Mouse (Mus musculus): ENCODE data around the gene Olfm2. TPM values are rescaled to one million over a fixed set of nuclear protein-coding genes. Genes with fewer than 3 reads are reported as not detected.

The Olfm2 gene
- polyA plus RNA-seq, 1 experiment from 2014 or later, result not detected

GRCm38 (mm10) chr9:20731797-20732196, 14.4 kb downstream of the Olfm2 start:
- 68% methylated on average over 4 of the region's 4 CpGs for WGBS (ENCODE audit: missing documents)
- Histone ChIP-seq H3K36me3 (ENCODE audit: inconsistent target) (no peaks in the 10 kb centered on the region), H3K4me3 (ENCODE audit: inconsistent target) (no peak overlapping the region), H3K27ac (no peak overlapping the region), H3K79me2 (ENCODE audit: inconsistent target) (no peaks in the 10 kb centered on the region)

- Histone ChIP-seq H3K36me3 (ENCODE audit: inconsistent target) (no peaks in the 10 kb centered on the region), H3K27ac (no peak overlapping the region), H3K4me3 (ENCODE audit: inconsistent target) (no peak overlapping the region), H3K79me2 (ENCODE audit: inconsistent target) (no peaks in the 10 kb centered on the region)
- 42% methylated on average over 6 of the region's 6 CpGs for WGBS (ENCODE audit: missing documents)
Observed at GRCm38 (mm10) chr9:20729451-20729850, 16.7 kb downstream of the Olfm2 start.

DNA sequence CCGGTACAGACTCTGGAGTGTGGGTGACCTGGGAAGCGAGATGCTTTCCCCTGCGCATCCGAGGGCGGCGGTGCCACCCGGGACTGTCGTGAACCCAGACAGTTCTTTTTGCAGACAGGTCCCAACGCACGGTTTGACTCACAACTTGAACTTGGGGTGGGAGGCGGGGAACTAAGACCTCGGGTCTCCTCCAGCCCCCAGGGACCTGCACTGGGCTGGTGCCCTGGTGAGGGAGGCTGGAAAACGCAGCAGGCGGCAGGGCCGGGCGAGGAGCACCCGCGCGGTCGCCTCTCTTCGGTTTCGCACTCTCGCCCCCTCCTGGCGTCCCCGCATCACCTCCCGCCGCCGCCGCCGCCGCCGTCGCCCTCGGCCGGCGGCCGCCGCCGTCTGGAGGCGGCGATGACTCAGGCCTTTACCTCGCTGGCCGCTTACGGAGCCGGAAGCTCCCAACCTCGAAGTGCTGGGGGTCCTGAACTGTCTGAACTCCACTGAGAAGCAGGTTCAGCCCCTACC, 18.5 kb downstream of the Olfm2 start:
- no peaks in the 10 kb centered on the region for H3K36me3 ChIP-seq (ENCODE audit: inconsistent target)
- 2% methylated on average over 46 of the region's 46 CpGs for WGBS (ENCODE audit: missing documents)
- H3K79me2 ChIP-seq (ENCODE audit: inconsistent target), result no peaks in the 10 kb centered on the region
- H3K4me3 ChIP-seq (ENCODE audit: inconsistent target), result no peak overlapping the region
- H3K27ac ChIP-seq, result no peak overlapping the region

DNA sequence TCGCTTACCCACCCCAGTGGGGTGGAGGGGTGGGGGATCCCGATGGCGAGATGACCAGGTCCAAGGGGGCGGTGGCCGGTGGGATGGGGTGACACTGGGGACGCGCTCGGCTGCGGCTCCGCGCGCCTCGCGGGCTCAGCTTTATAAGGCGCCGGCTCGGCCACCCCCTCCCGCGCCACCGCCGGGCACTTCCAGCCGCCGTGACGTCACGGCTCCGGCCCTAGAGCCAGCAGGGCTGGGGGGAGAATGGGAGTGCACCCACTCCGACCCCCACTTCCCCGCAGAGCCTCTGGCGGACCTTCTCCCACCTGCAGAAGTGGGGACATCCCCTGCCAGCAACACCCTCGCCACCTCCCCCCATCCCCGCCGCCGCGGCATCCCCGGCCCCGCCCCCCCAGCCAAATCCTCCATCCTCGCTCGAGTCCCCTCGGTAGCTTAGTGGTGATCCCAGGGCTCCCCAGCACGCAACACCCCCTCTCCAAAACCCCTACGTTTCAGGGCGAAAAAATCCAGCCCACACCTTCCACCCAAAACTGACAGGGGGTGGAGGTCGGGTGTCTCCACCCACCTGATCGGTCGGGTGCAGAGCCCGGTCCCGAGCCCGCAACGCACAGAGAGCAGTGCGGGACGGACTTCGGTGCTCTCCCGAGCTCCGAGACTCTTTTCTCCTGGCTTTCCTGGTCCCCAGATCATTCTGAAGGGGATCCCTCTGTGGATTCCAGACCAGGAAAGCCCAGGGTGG, 19.1 kb downstream of the Olfm2 start:
- no peak overlapping the region for H3K4me3 ChIP-seq (ENCODE audit: inconsistent target)

GRCm38 (mm10) chr9:20726134-20726858, 19.9 kb downstream of the Olfm2 start:
- Histone ChIP-seq H3K79me2 (ENCODE audit: inconsistent target) (no peaks in the 10 kb centered on the region), H3K4me3 (ENCODE audit: inconsistent target) (no peak overlapping the region), H3K36me3 (ENCODE audit: inconsistent target) (no peaks in the 10 kb centered on the region), H3K27ac (no peak overlapping the region)
- WGBS (ENCODE audit: missing documents), result 5% methylated on average over 42 of the region's 42 CpGs

More for the DNA sequence above, 19.1 kb downstream of the Olfm2 start:
- H3K36me3 ChIP-seq (ENCODE audit: inconsistent target), result no peaks in the 10 kb centered on the region
- H3K27ac ChIP-seq, result no peak overlapping the region
- H3K79me2 ChIP-seq (ENCODE audit: inconsistent target), result no peaks in the 10 kb centered on the region
- WGBS (ENCODE audit: missing documents), result 2% methylated on average over 54 of the region's 54 CpGs

- 25% methylated on average over 2 of the region's 2 CpGs for WGBS (ENCODE audit: missing documents)
- no peaks in the 10 kb centered on the region for H3K36me3 ChIP-seq (ENCODE audit: inconsistent target)
- no peak overlapping the region for H3K4me3 ChIP-seq (ENCODE audit: inconsistent target)
- H3K79me2 ChIP-seq (ENCODE audit: inconsistent target), result no peaks in the 10 kb centered on the region
- H3K27ac ChIP-seq, result no peak overlapping the region
Observed at GRCm38 (mm10) chr9:20721582-20721981, 24.6 kb downstream of the Olfm2 start.

DNA sequence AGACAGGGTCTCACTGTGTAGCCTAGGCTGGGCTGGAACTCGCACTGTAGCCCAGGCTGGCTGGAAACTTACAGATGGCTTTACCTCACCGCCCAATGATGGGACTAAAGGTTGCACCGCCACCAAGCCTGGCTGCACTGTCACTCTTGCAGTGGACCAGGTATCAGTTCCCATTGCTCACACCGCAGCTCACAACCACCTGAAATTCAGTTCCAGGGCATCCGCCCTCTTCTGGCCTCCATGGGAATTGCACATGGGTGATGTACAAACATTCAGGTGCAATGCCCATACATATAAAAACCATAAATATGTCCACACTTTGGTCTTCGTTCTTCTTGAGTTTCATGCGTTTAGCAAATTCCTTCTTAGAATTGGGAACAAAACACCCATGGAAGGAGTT, 30.8 kb downstream of the Olfm2 start:
- no peaks in the 10 kb centered on the region for H3K36me3 ChIP-seq (ENCODE audit: inconsistent target)
- H3K27ac ChIP-seq, result no peak overlapping the region
- 68% methylated on average over 7 of the region's 7 CpGs for WGBS (ENCODE audit: missing documents)

DNA sequence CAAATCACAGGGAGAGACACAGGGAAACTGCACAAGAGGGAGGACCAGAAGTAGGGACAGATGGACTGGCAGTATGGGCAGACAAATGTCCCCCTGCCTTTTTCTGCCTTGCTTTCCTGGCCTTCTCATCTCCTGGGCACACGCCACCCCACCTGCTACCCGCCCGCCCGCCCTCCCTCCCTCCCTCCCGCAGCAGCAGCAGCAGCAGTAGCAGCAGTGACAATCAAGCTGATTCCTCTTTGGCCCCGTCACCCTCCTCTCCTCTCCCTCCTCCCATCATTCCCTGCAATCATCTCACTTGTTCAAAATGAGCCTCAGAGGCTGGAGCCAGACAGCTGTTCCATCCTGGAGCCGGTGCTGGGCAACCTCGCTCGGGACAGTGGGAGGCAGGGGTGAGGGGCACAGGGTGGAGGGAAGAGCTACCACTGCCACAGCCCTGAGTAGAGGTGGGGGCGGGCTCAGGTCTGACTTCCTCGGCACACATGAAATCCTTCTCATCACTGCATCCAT, 32.6 kb downstream of the Olfm2 start:
- Histone ChIP-seq H3K79me2 (ENCODE audit: inconsistent target) (no peaks in the 10 kb centered on the region), H3K4me3 (ENCODE audit: inconsistent target) (no peak overlapping the region), H3K27ac (no peak overlapping the region), H3K36me3 (ENCODE audit: inconsistent target) (no peaks in the 10 kb centered on the region)
- WGBS (ENCODE audit: missing documents), result 45% methylated on average over 8 of the region's 11 CpGs

More for the DNA sequence above, 30.8 kb downstream of the Olfm2 start:
- H3K79me2 ChIP-seq (ENCODE audit: inconsistent target), result no peaks in the 10 kb centered on the region
- no peak overlapping the region for H3K4me3 ChIP-seq (ENCODE audit: inconsistent target)

GRCm38 (mm10) chr9:20712934-20713477, 33.1 kb downstream of the Olfm2 start:
- Histone ChIP-seq H3K27ac (no peak overlapping the region), H3K79me2 (ENCODE audit: inconsistent target) (no peaks in the 10 kb centered on the region), H3K4me3 (ENCODE audit: inconsistent target) (no peak overlapping the region), H3K36me3 (ENCODE audit: inconsistent target) (no peaks in the 10 kb centered on the region)
- 83% methylated on average over 5 of the region's 5 CpGs for WGBS (ENCODE audit: missing documents)

DNA sequence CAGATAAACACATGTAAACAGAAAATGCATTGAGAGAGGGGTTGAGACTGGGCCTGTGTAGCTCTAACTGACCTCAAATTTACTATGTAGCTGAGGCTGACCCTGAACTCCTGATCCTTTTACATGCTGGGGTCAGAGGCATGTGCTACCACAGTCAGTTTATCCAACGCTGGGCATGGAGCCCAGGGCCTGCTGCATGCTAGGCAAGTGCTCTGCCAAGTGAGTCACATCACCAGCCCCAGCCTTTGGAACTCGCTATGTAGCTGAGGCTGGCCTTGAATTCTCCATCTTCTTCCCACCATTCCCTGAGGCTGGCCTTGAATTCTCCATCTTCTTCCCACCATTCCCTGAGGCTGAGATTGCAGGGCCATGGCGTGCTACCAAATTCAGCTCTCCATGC, 35.7 kb downstream of the Olfm2 start:
- Histone ChIP-seq H3K79me2 (ENCODE audit: inconsistent target) (no peaks in the 10 kb centered on the region), H3K4me3 (ENCODE audit: inconsistent target) (no peak overlapping the region), H3K27ac (no peak overlapping the region), H3K36me3 (ENCODE audit: inconsistent target) (no peaks in the 10 kb centered on the region)
- 88% methylated on average over 3 of the region's 3 CpGs for WGBS (ENCODE audit: missing documents)

DNA sequence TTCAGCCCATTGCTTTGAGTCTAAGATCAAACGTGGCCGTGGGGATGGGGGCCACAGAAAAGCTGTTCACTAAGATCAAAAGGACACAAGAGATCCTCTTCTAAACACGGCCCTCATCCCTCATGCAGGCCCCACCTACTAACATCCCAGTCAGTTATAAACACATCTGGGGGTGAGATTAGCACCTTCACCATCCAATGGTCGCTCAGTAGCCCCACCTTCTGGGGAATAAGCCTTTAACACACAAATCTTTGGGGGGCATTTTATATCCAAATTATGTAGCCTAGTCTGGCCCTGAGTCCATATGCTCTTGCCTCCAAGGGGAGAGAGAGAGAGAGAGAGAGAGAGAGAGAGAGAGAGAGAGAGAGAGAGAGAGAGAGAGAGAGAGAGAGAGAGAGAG, 40.2 kb downstream of the Olfm2 start:
- 31% methylated on average over 4 of the region's 4 CpGs for WGBS (ENCODE audit: missing documents)
- Histone ChIP-seq H3K27ac (no peak overlapping the region), H3K4me3 (ENCODE audit: inconsistent target) (no peak overlapping the region), H3K36me3 (ENCODE audit: inconsistent target) (no peaks in the 10 kb centered on the region), H3K79me2 (ENCODE audit: inconsistent target) (no peaks in the 10 kb centered on the region)

DNA sequence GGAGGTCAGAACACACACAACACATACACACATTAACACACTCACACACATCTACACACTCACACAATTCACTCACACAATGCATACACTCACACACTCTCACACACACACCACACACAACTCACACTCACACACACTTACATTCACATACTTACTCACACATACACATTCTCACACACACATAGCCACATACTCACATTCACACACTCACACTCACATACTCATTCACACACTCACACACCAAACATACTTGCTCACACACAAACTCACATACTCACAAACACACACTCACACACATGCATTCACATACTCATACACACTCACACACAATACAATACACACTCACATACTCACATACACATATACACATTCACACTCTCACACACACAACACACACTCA, 40.7 kb downstream of the Olfm2 start:
- Histone ChIP-seq H3K4me3 (ENCODE audit: inconsistent target) (no peak overlapping the region), H3K79me2 (ENCODE audit: inconsistent target) (no peaks in the 10 kb centered on the region), H3K36me3 (ENCODE audit: inconsistent target) (no peaks in the 10 kb centered on the region), H3K27ac (no peak overlapping the region)

DNA sequence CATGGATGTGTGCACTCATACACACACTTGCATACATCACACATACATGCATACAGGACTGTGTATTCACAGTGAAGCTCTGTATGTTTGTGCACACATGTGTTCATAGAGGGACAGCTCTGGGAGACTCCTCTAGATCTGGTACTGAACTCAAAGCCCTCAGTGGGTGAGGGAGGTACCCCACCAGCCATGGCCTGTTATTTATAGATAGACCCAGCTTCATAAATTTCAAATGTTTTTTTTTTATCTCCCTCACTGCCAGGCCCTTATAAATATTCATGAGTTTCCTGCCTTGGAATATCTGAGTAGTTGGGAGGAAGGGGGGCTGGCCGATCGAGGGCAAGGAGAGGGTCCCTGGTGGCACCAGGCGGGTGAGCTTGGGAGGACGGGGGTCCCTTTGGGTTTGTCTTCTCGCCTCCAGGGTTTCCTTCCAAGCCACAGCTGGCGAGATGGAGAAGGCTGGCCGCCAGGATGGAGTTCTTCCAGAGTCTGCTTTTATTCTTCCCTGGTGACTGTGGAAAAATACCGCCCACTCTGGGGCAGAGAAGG, 42.2 kb downstream of the Olfm2 start:
- Histone ChIP-seq H3K4me3 (ENCODE audit: inconsistent target) (no peak overlapping the region), H3K36me3 (ENCODE audit: inconsistent target) (no peaks in the 10 kb centered on the region), H3K79me2 (ENCODE audit: inconsistent target) (no peaks in the 10 kb centered on the region), H3K27ac (no peak overlapping the region)
- 83% methylated on average over 8 of the region's 8 CpGs for WGBS (ENCODE audit: missing documents)

GRCm38 (mm10) chr9:20697466-20697865, 48.7 kb downstream of the Olfm2 start:
- 77% methylated on average over 7 of the region's 8 CpGs for WGBS (ENCODE audit: missing documents)
- Histone ChIP-seq H3K79me2 (ENCODE audit: inconsistent target) (no peaks in the 10 kb centered on the region), H3K4me3 (ENCODE audit: inconsistent target) (no peak overlapping the region), H3K36me3 (ENCODE audit: inconsistent target) (no peaks in the 10 kb centered on the region), H3K27ac (no peak overlapping the region)
